8 mouse cellular contexts compared by ENCODE assay signal in the genomic region with DNA sequence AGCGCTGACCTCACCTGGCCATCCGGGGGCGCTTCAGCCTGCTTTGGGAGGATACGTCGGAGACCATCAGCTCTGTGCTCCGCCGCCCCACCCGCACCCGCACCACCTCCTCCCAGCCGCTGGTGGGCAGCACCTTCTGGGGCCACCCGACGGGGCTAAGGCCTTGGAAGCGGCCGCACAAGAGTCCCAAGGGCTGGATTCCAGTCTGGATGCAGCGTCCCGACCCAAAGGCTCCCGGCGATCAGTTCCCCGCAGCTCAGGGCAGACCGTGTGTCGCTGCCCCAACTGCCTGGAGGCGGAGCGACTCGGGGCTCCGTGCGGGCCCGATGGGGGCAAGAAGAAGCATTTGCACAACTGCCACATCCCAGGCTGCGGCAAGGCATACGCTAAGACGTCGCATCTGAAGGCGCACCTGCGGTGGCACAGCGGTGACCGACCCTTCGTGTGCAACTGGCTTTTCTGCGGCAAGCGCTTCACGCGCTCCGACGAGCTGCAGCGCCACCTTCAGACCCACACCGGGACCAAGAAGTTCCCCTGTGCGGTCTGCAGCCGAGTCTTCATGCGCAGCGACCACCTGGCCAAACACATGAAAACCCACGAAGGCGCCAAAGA. TPM values are rescaled to one million over a fixed set of nuclear protein-coding genes. Genes with fewer than 3 reads are reported as not detected.
DNase-seq lines count a peak whose midpoint lies in the region; ATAC-seq lines count a peak whose summit lies in the region.

No protein-coding gene starts in this region.

- peak; percentile 54 to 73 for DNase-seq in cerebellum, postnatal 4 days (ENCODE audit: low spot score in 2 of 2)
- DNase-seq in gastrocnemius, adult 8-10 months (ENCODE audit: low spot score in 2 of 2), result peak; percentile 51 to 68
- peak; percentile 59 to 60 for DNase-seq in left cerebral cortex, postnatal 14 days (ENCODE audit: low spot score in 2 of 2)
- DNase-seq in right cerebral cortex, postnatal 10 days (ENCODE audit: low spot score in 2 of 2), result peak; percentile 55 to 77
- peak; percentile 57 to 65 for DNase-seq in urinary bladder, postnatal 36 days (ENCODE audit: low spot score in 2 of 2)

- H3K4me2 ChIP-seq in hindbrain, embryonic 16.5 days (ENCODE audit: low read length), result peak overlapping the region; percentile 72

- peaks cover 70% of the 10 kb centered on the region for H3K27me3 ChIP-seq in hindbrain, embryonic 16.5 days (replicated peaks; ENCODE audit: control insufficient read depth, insufficient read depth, low read length)

- H3K9ac ChIP-seq in hindbrain, embryonic 16.5 days (ENCODE audit: low read depth, low read length), result peak overlapping the region; percentile 68

- H3K4me1 ChIP-seq in hindbrain, embryonic 16.5 days (ENCODE audit: control insufficient read depth, insufficient read depth, low read depth, low read length), result peaks cover 26% of the 10 kb centered on the region

- no peaks in the 10 kb centered on the region for H3K9me3 ChIP-seq in hindbrain, embryonic 16.5 days (ENCODE audit: control insufficient read depth, low read length)

- no peak overlapping the region for H3K27ac ChIP-seq in hindbrain, embryonic 16.5 days (ENCODE audit: low read depth, low read length)

- under 1% methylated on average over 49 of the region's 50 CpGs for WGBS in hindbrain, embryonic 16.5 days

- H3K4me3 ChIP-seq in hindbrain, embryonic 16.5 days (ENCODE audit: low read length), result peak overlapping the region; percentile 56

- ATAC-seq in activated CD4-positive, CD25-positive, alpha-beta regulatory T cell, adult 4 months, result peak; percentile 66
- peak; percentile 44 for ATAC-seq in hindbrain, embryonic 16.5 days
- ATAC-seq in megakaryocyte progenitor cell, adult 5-6 weeks (replicated peaks; ENCODE audit: poor library complexity), result peak; percentile 71

- intact Hi-C loops in left cerebral cortex, postnatal 14 days (cut with DNase I), result loop anchor here (5.0 kb wide), 1 partner anchor 105 kb away; a partner anchor contains a TSS

- no peaks in the 10 kb centered on the region for H3K36me3 ChIP-seq in hindbrain, embryonic 16.5 days (ENCODE audit: control insufficient read depth, insufficient read depth, low read length)

RNA-seq across cellular contexts. Expression of a gene that starts 7.8 kb away (rescaled TPM):
- 10 to 100 TPM in 1 of 2 experiments, 1 to 10 TPM in 1; 5.4 to 10.6 TPM for polyA plus RNA-seq in activated CD4-positive, CD25-positive, alpha-beta regulatory T cell, adult 4 months (2017; shearing (Covaris generic))
- 10 to 100 TPM; 13.0 to 14.4 (median 13.6) TPM for total RNA-seq in gastrocnemius, adult 8-10 months (2022)
- polyA plus RNA-seq in hindbrain, embryonic 16.5 days (2015; fragmentation: Nextera tagmentation; extraction: Ambion mirVana), result 14.5 and 16.8 TPM in 2 replicates
- 1 to 10 TPM; 2.7 to 3.0 TPM for total RNA-seq in left cerebral cortex, postnatal 14 days (2021)
- 3.0 and 4.2 TPM in 2 replicates for total RNA-seq in megakaryocyte progenitor cell, adult 5-6 weeks (2015)
- total RNA-seq in megakaryocyte progenitor cell, adult 5-6 weeks (2017), result 18.3 and 21.1 TPM in 2 replicates

RNA-seq across cellular contexts. Expression of a gene that starts 8.8 kb away (rescaled TPM):
- polyA plus RNA-seq in activated CD4-positive, CD25-positive, alpha-beta regulatory T cell, adult 4 months (2017; shearing (Covaris generic)), result not detected
- total RNA-seq in gastrocnemius, adult 8-10 months (2022), result under 1 TPM in 2 of 4 experiments, not detected in 2; 0.07 to 0.13 TPM
- polyA plus RNA-seq in hindbrain, embryonic 16.5 days (2015; fragmentation: Nextera tagmentation; extraction: Ambion mirVana), result 0.32 and 0.35 TPM in 2 replicates
- 1 to 10 TPM; 2.6 to 2.7 TPM for total RNA-seq in left cerebral cortex, postnatal 14 days (2021)
- total RNA-seq in megakaryocyte progenitor cell, adult 5-6 weeks (2015), result not detected in 2 replicates
- total RNA-seq in megakaryocyte progenitor cell, adult 5-6 weeks (2017), result 0.03 TPM in 1 of 2 replicates, not detected in the other

RNA-seq across cellular contexts. Expression of a gene that starts 19.2 kb away (rescaled TPM):
- polyA plus RNA-seq in activated CD4-positive, CD25-positive, alpha-beta regulatory T cell, adult 4 months (2017; shearing (Covaris generic)), result not detected
- total RNA-seq in gastrocnemius, adult 8-10 months (2022), result not detected
- polyA plus RNA-seq in hindbrain, embryonic 16.5 days (2015; fragmentation: Nextera tagmentation; extraction: Ambion mirVana), result 3.4 and 3.9 TPM in 2 replicates
- under 1 TPM; 0.26 to 0.74 TPM for total RNA-seq in left cerebral cortex, postnatal 14 days (2021)
- 0.64 and 0.69 TPM in 2 replicates for total RNA-seq in megakaryocyte progenitor cell, adult 5-6 weeks (2015)
- not detected in 2 replicates for total RNA-seq in megakaryocyte progenitor cell, adult 5-6 weeks (2017)

RNA-seq across cellular contexts. Expression of a gene that starts 19.4 kb away (rescaled TPM):
- polyA plus RNA-seq in activated CD4-positive, CD25-positive, alpha-beta regulatory T cell, adult 4 months (2017; shearing (Covaris generic)), result 10 to 100 TPM; 56.6 to 58.0 TPM
- total RNA-seq in gastrocnemius, adult 8-10 months (2022), result 10 to 100 TPM; 44.1 to 52.7 (median 45.6) TPM
- 63.4 and 66.9 TPM in 2 replicates for polyA plus RNA-seq in hindbrain, embryonic 16.5 days (2015; fragmentation: Nextera tagmentation; extraction: Ambion mirVana)
- 10 to 100 TPM; 69.0 to 69.8 TPM for total RNA-seq in left cerebral cortex, postnatal 14 days (2021)
- 32.1 and 34.0 TPM in 2 replicates for total RNA-seq in megakaryocyte progenitor cell, adult 5-6 weeks (2015)
- total RNA-seq in megakaryocyte progenitor cell, adult 5-6 weeks (2017), result 19.7 and 24.5 TPM in 2 replicates

RNA-seq across cellular contexts. Expression of a gene that starts 28.4 kb away (rescaled TPM):
- 10 to 100 TPM; 21.3 to 25.8 TPM for polyA plus RNA-seq in activated CD4-positive, CD25-positive, alpha-beta regulatory T cell, adult 4 months (2017; shearing (Covaris generic))
- total RNA-seq in gastrocnemius, adult 8-10 months (2022), result 1 to 10 TPM; 3.0 to 4.5 (median 3.2) TPM
- polyA plus RNA-seq in hindbrain, embryonic 16.5 days (2015; fragmentation: Nextera tagmentation; extraction: Ambion mirVana), result 12.5 and 12.9 TPM in 2 replicates
- total RNA-seq in left cerebral cortex, postnatal 14 days (2021), result 10 to 100 TPM; 10.5 to 12.3 TPM
- 8.5 and 9.7 TPM in 2 replicates for total RNA-seq in megakaryocyte progenitor cell, adult 5-6 weeks (2015)
- total RNA-seq in megakaryocyte progenitor cell, adult 5-6 weeks (2017), result 8.3 and 10.5 TPM in 2 replicates
